Mouse (Mus musculus): ENCODE results near the gene Susd6. TPM values are rescaled to one million over a fixed set of nuclear protein-coding genes. Genes with fewer than 3 reads are reported as not detected.

Susd6 gene
- total and polyA plus RNA-seq, 3 experiments = 7.8 to 11.0 (median 8.7) TPM

DNA sequence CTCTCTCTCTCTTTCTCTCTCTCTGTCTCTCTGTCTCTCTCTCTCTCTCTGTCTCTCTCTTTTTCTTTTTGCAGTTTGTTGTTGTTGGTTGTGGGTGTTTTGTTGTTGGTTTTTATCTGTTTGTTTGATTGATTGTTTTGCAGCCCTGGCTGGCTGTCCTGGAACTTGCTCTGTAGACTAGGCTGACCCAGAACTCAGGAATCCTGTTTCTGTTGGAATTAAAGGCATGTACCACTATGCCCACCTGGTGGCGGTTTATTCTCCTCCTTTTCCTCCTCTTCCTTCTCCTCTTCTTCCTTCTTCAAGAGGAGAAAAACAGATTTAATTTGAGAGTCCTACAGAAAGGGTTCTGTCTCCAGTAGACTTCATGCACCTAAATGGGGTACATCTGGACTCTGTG lies 137.2 kb downstream of the Susd6 start:
- no peaks in the 10 kb centered on the region for H3K9me3 ChIP-seq (replicated peaks; ENCODE audit: low read length)
- no peaks in the 10 kb centered on the region for H3K79me2 ChIP-seq (replicated peaks; ENCODE audit: control insufficient read depth, extremely low read depth, insufficient read depth, poor library complexity, severe bottlenecking)
- TF ChIP-seq MAFK (IDR thresholded peaks at IDR 0.05; ENCODE audit: insufficient replicate concordance, low read length) (no peak), MAX (IDR thresholded peaks at IDR 0.05; ENCODE audit: low read length) (no peak), CHD1 (IDR thresholded peaks at IDR 0.05; ENCODE audit: low read depth, low read length) (no peak), ZNF384 (IDR thresholded peaks at IDR 0.05; ENCODE audit: low read depth, low read length) (no peak), POLR2A (IDR thresholded peaks at IDR 0.05; ENCODE audit: low read depth, low read length) (no peak), RAD21 (IDR thresholded peaks at IDR 0.05; ENCODE audit: low read depth, low read length) (no peak), POLR2AphosphoS2 (IDR thresholded peaks at IDR 0.05; ENCODE audit: low read depth, low read length) (no peak), KAT2A (IDR thresholded peaks at IDR 0.05; ENCODE audit: insufficient replicate concordance, low read length) (no peak), CTCF (conservative IDR thresholded peaks at IDR 0.05 in 1 of 2, IDR thresholded peaks at IDR 0.05 in 1 of 2; ENCODE audit: low read depth in 2 of 2, low read length in 2 of 2) (no peak), IRF4 (IDR thresholded peaks at IDR 0.05; ENCODE audit: low read depth, low read length) (no peak), E2F4 (IDR thresholded peaks at IDR 0.05; ENCODE audit: insufficient replicate concordance, low read depth, low read length) (no peak), GABPA (IDR thresholded peaks at IDR 0.05; ENCODE audit: insufficient replicate concordance, low read depth, low read length) (no peak)
- in situ Hi-C loops (cut with MboI; ENCODE audit: low pct_ligation_motif_present, low pct_unique_long_range_greater_than_20kb, low sequenced_read_pairs) (no loop called here), dilution Hi-C loops (cut with MboI; ENCODE audit: extremely low pct_ligation_motif_present, extremely low pct_unique_long_range_greater_than_20kb, low sequenced_read_pairs) (no loop called here)
- no peak overlapping the region for H3K4me3 ChIP-seq (replicated peaks in 1 of 3; ENCODE audit: low read depth in 2 of 3, low read length in 2 of 3, poor library complexity in 1 of 3)
- H3K27me3 ChIP-seq (replicated peaks) = no peaks in the 10 kb centered on the region
- H3K27ac ChIP-seq (ENCODE audit: insufficient read depth, low read depth) = no peak overlapping the region
- no peak for DNase-seq (ENCODE audit: extremely low read depth)
- no peak overlapping the region for H3K4me2 ChIP-seq (ENCODE audit: insufficient read depth, low read depth, poor library complexity, severe bottlenecking)
- H3K9ac ChIP-seq (ENCODE audit: insufficient read depth, low read depth) = no peak overlapping the region
- H3K36me3 ChIP-seq (replicated peaks in 1 of 2; ENCODE audit: control insufficient read depth in 1 of 2, insufficient read depth in 1 of 2, low read length in 1 of 2) = no peaks in the 10 kb centered on the region
- H3K4me1 ChIP-seq (ENCODE audit: control insufficient read depth in 1 of 2, insufficient read depth in 2 of 2) = peaks cover 0 to 2% of the 10 kb centered on the region in 2 experiments; a peak in 1 of 4 replicates

DNA sequence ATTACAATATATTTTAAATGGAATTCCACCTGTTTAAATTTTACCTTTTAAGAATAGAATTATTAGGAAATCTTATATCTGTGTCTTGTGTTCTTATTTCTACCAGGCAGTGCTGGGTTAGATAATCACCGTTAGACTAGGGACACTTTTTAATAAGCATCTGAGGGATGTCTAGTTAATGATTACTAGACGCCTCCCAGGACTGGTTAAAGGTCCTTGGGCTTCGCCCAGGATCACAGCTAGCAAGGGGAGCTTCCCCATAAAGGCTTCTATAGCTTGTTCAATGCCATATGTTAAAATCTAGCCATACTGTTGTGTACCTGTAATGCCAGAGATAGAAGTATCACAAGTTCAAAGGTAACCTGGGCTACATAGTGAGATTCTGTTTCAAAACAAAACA lies 138.6 kb downstream of the Susd6 start:
- H3K4me3 ChIP-seq (replicated peaks in 1 of 3; ENCODE audit: low read depth in 2 of 3, low read length in 2 of 3, poor library complexity in 1 of 3) = no peak overlapping the region
- in situ Hi-C loops (cut with MboI; ENCODE audit: low pct_ligation_motif_present, low pct_unique_long_range_greater_than_20kb, low sequenced_read_pairs) = no loop called here

More for the DNA sequence above, 138.6 kb downstream of the Susd6 start:
- TF ChIP-seq RAD21 (IDR thresholded peaks at IDR 0.05; ENCODE audit: low read depth, low read length) = no peak
- no peak for TF ChIP-seq ZMIZ1 (IDR thresholded peaks at IDR 0.05; ENCODE audit: low read depth, low read length)
- no peak for TF ChIP-seq USF1 (IDR thresholded peaks at IDR 0.05; ENCODE audit: low read depth, low read length)
- no peak for TF ChIP-seq JUND (conservative IDR thresholded peaks at IDR 0.05; ENCODE audit: low read depth, low read length)
- TF ChIP-seq JUN (IDR thresholded peaks at IDR 0.05; ENCODE audit: insufficient read depth, low read depth, low read length) = no peak
- no peak for TF ChIP-seq ELF1 (IDR thresholded peaks at IDR 0.05; ENCODE audit: low read depth, low read length)
- TF ChIP-seq MAZ (IDR thresholded peaks at IDR 0.05; ENCODE audit: low read depth, low read length) = no peak
- no peak for TF ChIP-seq SMC3 (IDR thresholded peaks at IDR 0.05; ENCODE audit: low read depth, low read length)
- no peak for TF ChIP-seq KAT2A (IDR thresholded peaks at IDR 0.05; ENCODE audit: insufficient replicate concordance, low read length)
- no peak for TF ChIP-seq SIN3A (IDR thresholded peaks at IDR 0.05; ENCODE audit: low read length)
- TF ChIP-seq UBTF (IDR thresholded peaks at IDR 0.05; ENCODE audit: low read depth, low read length) = no peak
- TF ChIP-seq ZNF384 (IDR thresholded peaks at IDR 0.05; ENCODE audit: low read depth, low read length) = no peak
- TF ChIP-seq NRF1 (IDR thresholded peaks at IDR 0.05; ENCODE audit: low read depth, low read length) = no peak
- no peak for TF ChIP-seq CHD1 (IDR thresholded peaks at IDR 0.05; ENCODE audit: low read depth, low read length)
- H3K27me3 ChIP-seq (replicated peaks) = no peaks in the 10 kb centered on the region
- no peaks in the 10 kb centered on the region for H3K4me1 ChIP-seq (ENCODE audit: control insufficient read depth in 1 of 2, insufficient read depth in 2 of 2)
- H3K36me3 ChIP-seq (replicated peaks in 1 of 2; ENCODE audit: control insufficient read depth in 1 of 2, insufficient read depth in 1 of 2, low read length in 1 of 2) = no peaks in the 10 kb centered on the region
- no peak for DNase-seq (ENCODE audit: extremely low read depth)
- H3K27ac ChIP-seq (ENCODE audit: insufficient read depth, low read depth) = no peak overlapping the region
- H3K79me2 ChIP-seq (replicated peaks; ENCODE audit: control insufficient read depth, extremely low read depth, insufficient read depth, poor library complexity, severe bottlenecking) = no peaks in the 10 kb centered on the region
- no peak overlapping the region for H3K9ac ChIP-seq (ENCODE audit: insufficient read depth, low read depth)
- no peak overlapping the region for H3K4me2 ChIP-seq (ENCODE audit: insufficient read depth, low read depth, poor library complexity, severe bottlenecking)
- dilution Hi-C loops (cut with MboI; ENCODE audit: extremely low pct_ligation_motif_present, extremely low pct_unique_long_range_greater_than_20kb, low sequenced_read_pairs) = no loop called here
- no peaks in the 10 kb centered on the region for H3K9me3 ChIP-seq (replicated peaks; ENCODE audit: low read length)

All from CH12.LX (cell line).